Mouse (Mus musculus) neural tube, embryonic 15.5 days (tissue): ENCODE measurements around the gene Bub1b. TPM values are rescaled to one million over a fixed set of nuclear protein-coding genes. Genes with fewer than 3 reads are reported as not detected.
"Not testable (repeated sequence)": the region's sequence is repeated elsewhere in the genome, so short reads cannot be mapped to it uniquely, and the experiment has no call there.

Experiments
- ATAC-seq: fragments of 200-750 bp; cut with Nextera tagmentation; 2 replicates; pipeline ENCODE4 v1.8.0; 2017; ENCODE audit warnings: mild to moderate bottlenecking, moderate TSS enrichment, moderate library complexity; ENCODE audit not compliant: low FRiP score
- H3K27ac ChIP-seq: fragments of 300-500 bp; sonication (generic); replicated peaks from 2 replicates; pipeline ENCODE4 v1.5.1; 2015; ENCODE audit warnings: mild to moderate bottlenecking, inconsistent platforms
- H3K27me3 ChIP-seq: fragments of 300-500 bp; sonication (generic); replicated peaks from 2 replicates; pipeline ENCODE4 v1.6.1; 2015; ENCODE audit warnings: inconsistent platforms
- H3K36me3 ChIP-seq: fragments of 300-500 bp; sonication (generic); 2 replicates; pipeline ENCODE4 v1.6.1; 2015; ENCODE audit warnings: inconsistent platforms
- H3K4me1 ChIP-seq: fragments of 300-500 bp; sonication (generic); 2 replicates; pipeline ENCODE4 v1.6.1; 2015; ENCODE audit warnings: inconsistent platforms
- H3K4me2 ChIP-seq: fragments of 300-500 bp; sonication (generic); 2 replicates; pipeline ENCODE4 v1.6.1; 2015; ENCODE audit warnings: inconsistent platforms, mild to moderate bottlenecking, moderate library complexity
- H3K4me3 ChIP-seq: fragments of 300-500 bp; sonication (generic); replicated peaks from 2 replicates; pipeline ENCODE4 v1.5.1; 2015; ENCODE audit warnings: mild to moderate bottlenecking, inconsistent platforms
- H3K9ac ChIP-seq: fragments of 300-500 bp; sonication (generic); replicated peaks from 2 replicates; pipeline ENCODE4 v1.6.1; 2015; ENCODE audit warnings: mild to moderate bottlenecking, inconsistent platforms
- H3K9me3 ChIP-seq: fragments of 300-500 bp; sonication (generic); replicated peaks from 2 replicates; pipeline ENCODE4 v1.6.1; 2016; ENCODE audit warnings: inconsistent platforms
- WGBS: fragments of 180-500 bp; shearing (Covaris S2); methylation state at CpG from one replicate; pipeline ENCODE4 v1.1.7; 2015; ENCODE audit warnings: mixed read lengths; 5-methylcytosine and 5-hydroxymethylcytosine counted together
- polyA plus RNA-seq: library from polyadenylated mRNA; unstranded; fragments of >200 nt; fragmentation: Nextera tagmentation; extraction: Ambion mirVana; gene quantifications from 2 replicates; pipeline ENCODE4 v1.2.1, GENCODE M21; 2015

Bub1b gene
- polyA plus RNA-seq, 1 experiment from 2014 or later = 7.0 TPM

DNA sequence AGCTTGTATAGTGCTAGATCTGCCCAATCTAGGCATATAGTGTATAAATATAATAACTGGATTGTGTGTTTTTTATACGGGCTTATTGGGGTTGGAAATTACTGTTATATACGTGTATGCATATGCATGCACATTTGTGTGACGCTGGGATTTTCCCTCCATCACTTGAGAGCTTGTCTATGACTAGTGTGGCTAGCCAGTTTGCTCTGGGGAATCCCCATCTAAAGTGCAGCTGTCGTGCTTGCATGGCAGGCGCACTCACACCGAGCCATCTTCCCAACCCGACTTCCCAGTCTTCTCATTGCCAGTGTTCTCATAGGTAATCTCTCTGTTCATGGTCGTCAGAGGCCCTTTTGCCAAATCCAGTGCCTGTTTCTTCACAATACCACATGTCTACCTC, 22.6 kb downstream of the Bub1b start:
- Histone ChIP-seq H3K9ac (no peak overlapping the region), H3K27me3 (no peaks in the 10 kb centered on the region), H3K27ac (no peak overlapping the region), H3K4me1 (no peaks in the 10 kb centered on the region), H3K9me3 (no peaks in the 10 kb centered on the region), H3K4me3 (no peak overlapping the region), H3K36me3 (no peaks in the 10 kb centered on the region), H3K4me2 (no peak overlapping the region)
- ATAC-seq = no peak
- WGBS = 89% methylated on average over 8 of the region's 8 CpGs

DNA sequence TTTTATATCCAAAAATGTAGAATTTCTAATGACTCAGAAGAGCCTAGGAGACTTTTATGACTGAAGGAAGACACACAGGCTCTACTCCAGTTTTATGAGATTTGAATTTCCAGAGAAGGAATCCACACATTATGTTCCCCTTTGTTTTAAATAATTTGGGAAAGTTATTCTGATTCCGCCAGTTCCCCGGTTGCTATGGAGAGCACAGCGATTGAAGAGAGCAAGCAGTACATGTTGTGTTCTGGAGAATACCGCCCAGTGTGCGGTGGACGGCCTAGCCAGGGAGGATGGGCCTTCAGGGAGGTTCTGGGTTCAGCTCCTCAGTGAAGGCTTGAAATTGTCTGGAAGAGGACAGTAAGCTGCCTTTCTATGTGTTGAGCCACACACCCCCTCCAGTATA, 31.3 kb downstream of the Bub1b start:
- Histone ChIP-seq H3K9me3 (no peaks in the 10 kb centered on the region), H3K4me1 (no peaks in the 10 kb centered on the region)
- 85% methylated on average over 6 of the region's 6 CpGs for WGBS

GRCm38 (mm10) chr2:118633441-118633840, 35.4 kb downstream of the Bub1b start:
- 83% methylated on average over 5 of the region's 5 CpGs for WGBS

More for the DNA sequence above, 31.3 kb downstream of the Bub1b start:
- ATAC-seq = no peak
- Histone ChIP-seq H3K4me2 (no peak overlapping the region), H3K9ac (no peak overlapping the region), H3K4me3 (no peak overlapping the region), H3K27me3 (no peaks in the 10 kb centered on the region), H3K27ac (no peak overlapping the region), H3K36me3 (no peaks in the 10 kb centered on the region)

DNA sequence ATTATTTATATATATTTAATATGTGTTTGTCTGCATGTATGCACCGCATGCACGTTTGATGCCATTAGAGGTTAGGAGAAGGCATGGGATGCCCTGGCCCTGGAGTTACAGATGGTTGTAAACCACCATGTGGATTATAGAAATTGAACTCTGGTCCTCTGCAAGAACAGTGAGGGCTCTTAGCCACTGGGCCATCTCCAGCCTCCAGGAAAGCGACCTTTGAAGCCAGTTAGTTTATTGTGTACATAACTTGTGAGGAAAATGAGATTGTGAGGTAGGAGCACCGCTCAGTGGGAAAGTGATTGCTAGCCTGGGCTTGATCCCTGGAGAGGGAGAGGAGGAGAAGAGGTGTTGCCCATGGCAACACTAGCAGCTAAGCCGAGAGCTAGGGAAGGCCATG, 39.2 kb downstream of the Bub1b start:
- Histone ChIP-seq H3K4me3 (no peak overlapping the region), H3K9me3 (no peaks in the 10 kb centered on the region), H3K27me3 (no peaks in the 10 kb centered on the region), H3K4me1 (no peaks in the 10 kb centered on the region), H3K27ac (no peak overlapping the region), H3K4me2 (no peak overlapping the region), H3K36me3 (no peaks in the 10 kb centered on the region), H3K9ac (no peak overlapping the region)
- ATAC-seq = no peak
- WGBS = 79% methylated on average over 5 of the region's 5 CpGs

More at GRCm38 (mm10) chr2:118633441-118633840, 35.4 kb downstream of the Bub1b start:
- Histone ChIP-seq H3K27ac (no peak overlapping the region), H3K4me1 (no peaks in the 10 kb centered on the region), H3K9me3 (no peaks in the 10 kb centered on the region), H3K4me3 (no peak overlapping the region), H3K9ac (no peak overlapping the region), H3K27me3 (no peaks in the 10 kb centered on the region), H3K4me2 (no peak overlapping the region), H3K36me3 (no peaks in the 10 kb centered on the region)
- ATAC-seq = no peak

GRCm38 (mm10) chr2:118637888-118638526, 40.0 kb downstream of the Bub1b start:
- no peaks in the 10 kb centered on the region for H3K9me3 ChIP-seq
- H3K4me2 ChIP-seq = no peak overlapping the region
- H3K4me3 ChIP-seq = no peak overlapping the region
- no peaks in the 10 kb centered on the region for H3K36me3 ChIP-seq
- no peak overlapping the region for H3K9ac ChIP-seq
- no peaks in the 10 kb centered on the region for H3K4me1 ChIP-seq
- ATAC-seq = peak; percentile 65; the same call in 1 of the 2 replicates
- H3K27ac ChIP-seq = no peak overlapping the region
- WGBS = 44% methylated on average over 8 of the region's 8 CpGs
- H3K27me3 ChIP-seq = no peaks in the 10 kb centered on the region

- ATAC-seq = no peak
Observed at GRCm38 (mm10) chr2:118638686-118639085, 40.7 kb downstream of the Bub1b start.

DNA sequence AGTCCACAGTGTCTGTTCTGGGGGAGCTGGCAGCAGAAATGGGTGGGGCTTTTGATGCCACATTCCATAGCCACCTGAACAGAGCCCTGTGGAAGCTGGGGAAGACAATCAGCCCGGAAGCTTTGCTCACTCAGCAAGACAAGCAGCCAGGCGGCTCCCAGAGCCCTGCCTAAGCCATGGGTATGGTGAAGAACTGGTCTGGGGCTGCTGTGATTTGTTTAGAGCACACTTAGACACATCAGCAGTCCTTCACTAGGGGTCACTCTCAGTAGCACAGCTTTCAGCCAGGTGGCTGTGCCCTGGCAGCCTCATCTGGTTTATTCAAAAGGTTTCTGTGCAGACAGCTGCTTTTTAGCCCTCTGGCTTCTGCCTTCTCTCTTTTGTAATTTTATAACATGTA, 43.1 kb downstream of the Bub1b start:
- WGBS = 62% methylated on average over 2 of the region's 2 CpGs

More at GRCm38 (mm10) chr2:118638686-118639085, 40.7 kb downstream of the Bub1b start:
- H3K9me3 ChIP-seq = no peaks in the 10 kb centered on the region
- 93% methylated on average over 8 of the region's 8 CpGs for WGBS
- no peak overlapping the region for H3K9ac ChIP-seq
- no peaks in the 10 kb centered on the region for H3K27me3 ChIP-seq
- H3K4me3 ChIP-seq = no peak overlapping the region
- H3K27ac ChIP-seq = no peak overlapping the region
- no peak overlapping the region for H3K4me2 ChIP-seq
- no peaks in the 10 kb centered on the region for H3K4me1 ChIP-seq
- no peaks in the 10 kb centered on the region for H3K36me3 ChIP-seq

DNA sequence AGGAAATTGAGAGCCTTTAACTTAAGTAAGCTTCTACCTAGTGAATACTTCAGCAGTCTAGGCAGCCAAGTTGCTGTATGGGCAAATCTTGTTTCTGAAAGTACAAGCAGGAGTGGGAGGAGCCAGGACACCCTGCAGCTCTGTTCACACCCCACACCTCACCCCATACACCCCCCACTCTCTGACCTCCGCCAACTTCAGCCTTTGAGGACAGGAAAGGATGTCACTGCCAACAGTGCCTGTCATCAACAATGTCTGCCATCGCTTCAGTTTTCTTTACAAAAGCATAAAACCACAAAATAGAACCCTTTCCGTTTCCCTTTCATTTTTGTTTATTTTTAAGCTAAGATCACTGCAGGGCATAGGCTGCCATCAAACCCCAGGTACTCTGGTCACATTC, 44.4 kb downstream of the Bub1b start:
- ATAC-seq = no peak
- H3K9ac ChIP-seq = no peak overlapping the region
- H3K36me3 ChIP-seq = no peaks in the 10 kb centered on the region
- no peak overlapping the region for H3K27ac ChIP-seq
- no peak overlapping the region for H3K4me2 ChIP-seq
- H3K4me3 ChIP-seq = no peak overlapping the region
- H3K4me1 ChIP-seq = no peaks in the 10 kb centered on the region
- no peaks in the 10 kb centered on the region for H3K9me3 ChIP-seq
- WGBS = 86% methylated on average over 3 of the region's 3 CpGs
- H3K27me3 ChIP-seq = no peaks in the 10 kb centered on the region

More for the DNA sequence above, 43.1 kb downstream of the Bub1b start:
- no peaks in the 10 kb centered on the region for H3K9me3 ChIP-seq
- no peak overlapping the region for H3K4me2 ChIP-seq
- H3K27me3 ChIP-seq = no peaks in the 10 kb centered on the region
- no peak for ATAC-seq
- H3K4me3 ChIP-seq = no peak overlapping the region
- no peaks in the 10 kb centered on the region for H3K36me3 ChIP-seq
- no peak overlapping the region for H3K27ac ChIP-seq
- H3K9ac ChIP-seq = no peak overlapping the region
- no peaks in the 10 kb centered on the region for H3K4me1 ChIP-seq

GRCm38 (mm10) chr2:118642942-118643341, 44.9 kb downstream of the Bub1b start:
- Histone ChIP-seq H3K36me3 (no peaks in the 10 kb centered on the region), H3K27me3 (no peaks in the 10 kb centered on the region), H3K4me3 (no peak overlapping the region), H3K4me2 (no peak overlapping the region), H3K4me1 (no peaks in the 10 kb centered on the region), H3K9me3 (no peaks in the 10 kb centered on the region), H3K9ac (no peak overlapping the region), H3K27ac (no peak overlapping the region)
- WGBS = 70% methylated on average over 3 of the region's 3 CpGs
- no peak for ATAC-seq

- Histone ChIP-seq H3K27ac (no peak overlapping the region), H3K9ac (no peak overlapping the region), H3K4me1 (no peaks in the 10 kb centered on the region), H3K9me3 (no peaks in the 10 kb centered on the region), H3K4me2 (no peak overlapping the region), H3K36me3 (no peaks in the 10 kb centered on the region), H3K27me3 (no peaks in the 10 kb centered on the region), H3K4me3 (no peak overlapping the region)
- WGBS = 89% methylated on average over 5 of the region's 5 CpGs
- ATAC-seq = no peak
Observed at GRCm38 (mm10) chr2:118646665-118647064, 48.7 kb downstream of the Bub1b start.

DNA sequence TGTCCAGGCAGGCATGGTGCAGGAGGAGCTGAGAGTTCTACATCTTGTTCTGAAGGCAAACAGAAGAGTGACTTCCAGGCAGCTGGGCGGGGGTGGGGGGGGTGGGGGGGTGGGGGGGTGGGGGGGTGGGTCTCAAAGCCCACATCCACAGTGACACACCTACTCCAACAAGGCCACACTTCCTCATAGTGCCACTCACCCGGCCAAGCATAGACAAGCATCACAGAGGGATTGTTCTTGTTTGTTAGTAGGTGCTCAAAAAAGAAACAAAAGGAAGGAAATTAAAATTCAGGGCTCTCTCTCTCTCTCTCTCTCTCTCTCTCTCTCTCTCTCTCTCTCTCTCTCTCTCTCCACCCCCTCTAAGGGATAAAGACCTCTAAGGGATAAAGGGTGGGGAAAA, 52.7 kb downstream of the Bub1b start:
- H3K36me3 ChIP-seq, H3K9ac ChIP-seq, H3K4me3 ChIP-seq, H3K4me1 ChIP-seq, H3K27ac ChIP-seq, H3K4me2 ChIP-seq, H3K27me3 ChIP-seq, H3K9me3 ChIP-seq, ATAC-seq: not testable (repeated sequence)
- WGBS = 49% methylated on average over 2 of the region's 2 CpGs

DNA sequence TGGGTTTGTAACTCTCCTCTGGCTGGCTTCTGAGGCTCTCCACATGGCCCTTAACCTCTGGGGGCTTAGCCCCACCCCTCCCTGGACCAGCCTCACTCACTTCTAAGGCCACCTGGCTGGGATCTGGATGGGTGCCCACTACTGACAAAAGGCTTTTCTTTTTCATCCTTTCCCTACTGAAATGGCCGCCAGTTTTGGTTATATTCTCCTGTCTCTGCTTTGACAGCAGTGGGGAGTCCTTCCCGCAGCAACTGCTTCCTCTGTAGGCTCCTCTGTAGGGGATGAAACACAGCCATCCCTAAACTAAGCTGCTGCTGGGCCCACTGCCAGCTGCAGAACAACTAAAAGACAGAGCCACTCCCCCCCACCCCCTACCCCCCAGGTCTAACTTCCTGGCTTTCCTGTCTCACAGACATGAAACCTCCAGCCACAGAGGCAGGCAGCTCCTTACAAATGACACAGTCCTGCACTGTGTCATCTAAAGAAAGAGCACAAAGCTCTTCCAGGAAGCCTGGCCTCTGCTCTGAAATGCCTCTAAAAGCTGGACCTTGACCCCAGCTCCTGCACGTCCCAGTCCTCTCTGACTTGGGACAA, 58.8 kb downstream of the Bub1b start:
- H3K4me2 ChIP-seq = no peak overlapping the region
- no peak for ATAC-seq
- H3K9ac ChIP-seq = no peak overlapping the region
- no peak overlapping the region for H3K4me3 ChIP-seq
- H3K36me3 ChIP-seq = no peaks in the 10 kb centered on the region
- H3K4me1 ChIP-seq = peaks cover 20% of the 10 kb centered on the region
- no peaks in the 10 kb centered on the region for H3K9me3 ChIP-seq
- no peaks in the 10 kb centered on the region for H3K27me3 ChIP-seq
- 33% methylated on average over 3 of the region's 3 CpGs for WGBS
- H3K27ac ChIP-seq = 0 out of 2 replicates have a peak overlapping the region, but pooled peaks have one; percentile 9
